Mouse (Mus musculus) ovary, adult 2 months (tissue): ENCODE data around the gene Atp2a1. TPM values are rescaled to one million over a fixed set of nuclear protein-coding genes. Genes with fewer than 3 reads are reported as not detected.

ENCODE experiments used
- polyA plus RNA-seq: library from polyadenylated mRNA; depleted of rRNA; stranded (reverse); fragments of >200 nt; gene quantifications from 2 replicates; pipeline ENCODE4 v1.2.3, GENCODE M21; 2012; rRNA removed

Atp2a1 gene
- 0.43 and 0.92 TPM in 2 replicates for polyA plus RNA-seq

GRCm38 (mm10) chr7:126463004-126463403 lies at the start of gene Atp2a1:
TSS of gene Atp2a1 (minus strand) at chr7:126463108.

DNA sequence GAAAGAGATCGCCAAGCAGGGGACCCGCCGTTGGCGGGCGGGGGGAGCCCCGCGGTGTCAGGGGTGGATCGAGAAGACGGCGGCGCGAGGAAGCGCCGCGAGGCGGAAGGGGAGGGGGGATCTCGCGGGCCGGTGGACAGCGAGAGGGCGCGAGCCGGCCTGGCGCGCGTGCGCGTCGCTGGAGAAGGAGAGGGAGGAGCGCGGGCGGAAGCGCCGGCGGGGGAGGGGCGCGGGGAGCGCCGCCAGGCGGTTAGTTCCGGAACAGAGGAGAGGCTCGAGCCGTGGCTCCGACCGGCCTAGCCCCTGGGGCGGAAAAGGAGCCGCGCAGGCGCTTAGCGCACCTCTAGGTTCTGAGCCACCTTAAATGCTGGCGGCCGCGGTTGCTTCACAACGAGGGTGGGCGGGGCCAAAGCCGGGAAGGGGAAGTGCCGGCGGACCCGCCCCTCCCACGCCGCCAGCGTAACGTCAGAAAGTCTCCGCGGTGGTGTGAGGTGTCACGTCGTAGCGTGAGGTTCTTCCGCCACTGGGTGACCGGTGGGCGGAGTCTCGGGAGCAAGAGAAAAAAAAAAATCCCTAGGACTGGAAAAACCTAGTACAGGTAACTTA lies 40.5 kb upstream of the Atp2a1 start, which contains the start of gene Atxn2l:
Gene Atxn2l (minus strand): TSS at position 165 of the 606 bp plus-strand sequence.

DNA sequence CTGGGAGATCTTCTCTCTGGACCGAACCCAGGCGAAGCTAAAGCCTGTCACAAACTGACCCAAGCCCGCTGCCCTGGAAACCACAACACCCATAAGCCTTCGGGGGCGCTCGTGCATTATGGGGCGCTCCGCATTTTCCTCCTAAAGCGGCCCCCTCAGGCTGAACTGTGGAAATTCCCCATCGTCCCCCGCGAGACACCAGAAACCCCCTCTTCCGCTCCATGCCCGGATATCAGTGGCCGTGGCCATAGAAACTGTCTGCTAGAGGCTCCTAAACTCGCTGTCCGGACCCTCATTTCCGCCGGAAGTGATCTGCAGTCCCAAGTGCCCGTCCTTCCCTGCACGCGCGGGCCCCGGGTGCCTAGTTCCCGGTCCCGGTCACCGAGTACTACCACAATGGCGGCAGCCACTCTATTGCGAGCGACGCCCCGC lies 24.2 kb upstream of the Atp2a1 start, which contains the start of gene Tufm:
Gene Tufm (plus strand): TSS at position 310 of the 432 bp plus-strand sequence.

GRCm38 (mm10) chr7:126474993-126475581 lies 12.2 kb upstream of the Atp2a1 start, which contains the start of gene Sh2b1:
TSS of gene Sh2b1 (minus strand) at chr7:126475424.

GRCm38 (mm10) chr7:126428631-126429502 lies 34.0 kb downstream of the Atp2a1 start, which contains the start of gene Rabep2:
TSS of gene Rabep2 (plus strand) at chr7:126428759.

DNA sequence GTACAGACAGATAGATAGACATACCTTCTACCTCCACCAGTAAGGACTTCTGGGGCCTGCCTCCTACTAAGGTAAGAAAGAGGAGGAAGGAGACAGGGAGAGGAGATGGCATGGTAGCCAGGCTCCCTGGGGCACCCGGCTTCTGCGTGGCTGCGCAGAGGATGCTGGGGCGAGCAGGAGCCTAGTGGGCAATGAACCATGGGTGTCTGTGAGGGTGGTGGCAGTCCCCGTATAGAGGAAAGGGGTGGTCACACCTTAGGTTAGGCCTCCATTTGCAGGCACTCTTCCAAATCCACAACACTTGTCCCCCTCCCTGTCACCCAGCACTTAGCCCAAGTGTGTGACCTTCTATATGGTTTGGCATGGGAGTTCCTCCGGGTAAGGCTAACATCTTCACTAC lies 48.2 kb downstream of the Atp2a1 start, which contains the start of gene Cd19:
Gene Cd19 (minus strand): TSS at position 165 of the 400 bp plus-strand sequence.

GRCm38 (mm10) chr7:126396298-126397119 lies 66.4 kb downstream of the Atp2a1 start, which contains the start of gene Nfatc2ip:
TSS of gene Nfatc2ip (minus strand) at chr7:126396737.

Other genes with a start within 250 kb of the Atp2a1 start
- 72.0 and 77.3 TPM in 2 replicates for gene Sbk1, start 190.5 kb downstream of the Atp2a1 start, polyA plus RNA-seq
- 2.5 and 3.2 TPM in 2 replicates for gene Lat, start 93.5 kb downstream of the Atp2a1 start, polyA plus RNA-seq
- gene Spns1, start 85.7 kb downstream of the Atp2a1 start, polyA plus RNA-seq = 247 and 278 TPM in 2 replicates
- gene Nfatc2ip, start 66.4 kb downstream of the Atp2a1 start, polyA plus RNA-seq = 9.5 and 11.7 TPM in 2 replicates
- 0.53 and 0.68 TPM in 2 replicates for gene Cd19, start 48.2 kb downstream of the Atp2a1 start, polyA plus RNA-seq
- gene Rabep2, start 34.3 kb downstream of the Atp2a1 start, polyA plus RNA-seq = 76.5 and 79.0 TPM in 2 replicates
- gene Sh2b1, start 12.3 kb upstream of the Atp2a1 start, polyA plus RNA-seq = 73.4 and 90.0 TPM in 2 replicates
- 160 and 171 TPM in 2 replicates for gene Tufm, start 24.3 kb upstream of the Atp2a1 start, polyA plus RNA-seq
- 261 and 386 TPM in 2 replicates for gene Atxn2l, start 40.3 kb upstream of the Atp2a1 start, polyA plus RNA-seq
- 143 and 153 TPM in 2 replicates for gene Eif3c, start 103.3 kb upstream of the Atp2a1 start, polyA plus RNA-seq
- 5.2 and 5.6 TPM in 2 replicates for gene Apobr, start 121.8 kb upstream of the Atp2a1 start, polyA plus RNA-seq
- 93.1 and 135 TPM in 2 replicates for gene Cln3, start 122.7 kb upstream of the Atp2a1 start, polyA plus RNA-seq
- 0.42 TPM in 1 of 2 replicates, not detected in the other for gene Il27, start 131.8 kb upstream of the Atp2a1 start, polyA plus RNA-seq
- gene Nupr1, start 167.8 kb upstream of the Atp2a1 start, polyA plus RNA-seq = 135 and 164 TPM in 2 replicates
- gene Sgf29, start 186.2 kb upstream of the Atp2a1 start, polyA plus RNA-seq = 53.8 and 56.8 TPM in 2 replicates
- gene Sult1a1, start 213.3 kb upstream of the Atp2a1 start, polyA plus RNA-seq = 36.6 and 41.1 TPM in 2 replicates
- 71.6 and 99.0 TPM in 2 replicates for gene Bola2, start 232.3 kb upstream of the Atp2a1 start, polyA plus RNA-seq
- 35.0 and 35.2 TPM in 2 replicates for gene Slx1b, start 232.7 kb upstream of the Atp2a1 start, polyA plus RNA-seq
- gene Coro1a, start 244.7 kb upstream of the Atp2a1 start, polyA plus RNA-seq = 68.2 and 90.8 TPM in 2 replicates